Mouse (Mus musculus): ENCODE results near the gene Pnkd. TPM values are rescaled to one million over a fixed set of nuclear protein-coding genes. Genes with fewer than 3 reads are reported as not detected.
"Not testable (repeated sequence)": the region's sequence is repeated elsewhere in the genome, so short reads cannot be mapped to it uniquely, and the experiment has no call there.

The Pnkd gene
- total and polyA plus RNA-seq, 3 experiments, result 27.7 to 186 (median 30.5) TPM

DNA sequence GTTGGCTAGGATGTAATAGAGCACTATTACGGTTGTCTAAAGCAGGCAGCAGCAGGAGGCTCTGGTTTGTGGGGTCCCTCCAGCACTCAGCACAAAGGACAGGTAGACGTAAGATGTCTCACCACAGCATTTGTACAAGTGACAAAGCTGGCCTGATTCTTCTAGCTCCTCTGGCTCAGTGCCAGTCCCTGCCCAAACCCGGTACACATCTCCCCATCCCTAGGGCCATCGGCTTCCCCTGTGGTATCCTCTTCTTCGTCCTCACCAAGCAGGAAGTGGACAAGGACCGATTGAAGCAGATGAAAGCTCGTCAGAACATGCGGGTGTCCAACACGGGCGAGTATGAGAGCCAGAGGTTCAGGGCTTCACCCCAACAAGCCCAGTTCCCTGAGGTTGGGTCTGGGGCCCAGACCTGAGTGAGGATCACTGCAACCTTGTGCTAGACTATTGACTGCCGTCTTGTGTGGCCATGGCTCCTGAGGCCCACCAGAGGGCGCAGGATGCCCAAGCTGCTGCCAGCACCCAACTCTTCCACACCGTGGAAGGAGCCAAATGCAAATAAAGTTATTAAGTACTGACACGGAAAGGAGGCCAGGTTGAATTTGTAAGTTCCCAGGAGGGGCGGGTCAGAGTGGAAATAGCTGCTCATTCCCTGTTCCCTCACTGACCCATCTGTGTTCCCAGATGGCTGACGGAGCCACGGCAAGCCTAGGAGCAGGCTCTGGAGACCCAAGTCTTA is 2.3 kb downstream of the Pnkd start:
- H3K36me3 ChIP-seq (replicated peaks), result peaks cover 70% of the 10 kb centered on the region
- peak; percentile 34; the same call in 1 of the 2 replicates for TF ChIP-seq CTCF (IDR thresholded peaks at IDR 0.05; ENCODE audit: low read depth, low read length)
- H3K9me3 ChIP-seq (replicated peaks); H3K4me3 ChIP-seq (ENCODE audit: low read depth, low read length); H3K27me3 ChIP-seq (ENCODE audit: insufficient read depth, low read length); DNase-seq (ENCODE audit: low spot score); ATAC-seq (ENCODE audit: extremely low read depth, insufficient number of reproducible peaks, low FRiP score, poor library complexity, severe bottlenecking): not testable (repeated sequence)
- H3K4me1 ChIP-seq (ENCODE audit: insufficient read depth, low read depth, low read length), result peaks cover 57% of the 10 kb centered on the region

DNA sequence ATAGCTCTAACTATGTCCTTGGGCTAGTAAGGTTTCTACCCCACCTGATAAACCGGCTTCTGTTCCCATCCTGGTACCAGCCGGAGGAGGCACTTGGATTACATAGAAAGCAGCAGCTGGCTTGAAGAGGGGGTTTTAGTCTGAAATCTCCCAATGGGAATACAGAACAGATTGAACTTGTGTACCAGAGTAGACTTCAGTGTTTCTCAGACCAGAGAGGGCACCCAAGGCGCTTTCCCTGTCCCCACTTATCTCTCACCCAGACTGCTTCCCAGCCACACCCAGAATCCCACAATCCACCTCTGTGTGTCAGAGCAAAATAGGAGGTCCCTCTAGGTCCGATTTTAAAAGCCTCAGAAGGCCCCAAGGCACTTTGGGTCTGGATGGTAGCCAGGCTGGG is 3.6 kb downstream of the Pnkd start:
- DNase-seq (ENCODE audit: low spot score) (no peak), ATAC-seq (ENCODE audit: extremely low read depth, insufficient number of reproducible peaks, low FRiP score, poor library complexity, severe bottlenecking) (no peak)
- Histone ChIP-seq H3K4me3 (ENCODE audit: low read depth, low read length) (no peak overlapping the region), H3K36me3 (replicated peaks) (peaks cover 70% of the 10 kb centered on the region), H3K27me3 (ENCODE audit: insufficient read depth, low read length) (no peaks in the 10 kb centered on the region), H3K4me1 (ENCODE audit: insufficient read depth, low read depth, low read length) (peaks cover 46% of the 10 kb centered on the region), H3K9me3 (replicated peaks) (no peaks in the 10 kb centered on the region)
- TF ChIP-seq TAL1 (conservative IDR thresholded peaks at IDR 0.05; ENCODE audit: low read depth, low read length), result no peak
- TF ChIP-seq GATA2 (IDR thresholded peaks at IDR 0.05; ENCODE audit: borderline replicate concordance, low read depth, low read length), result no peak
- TF ChIP-seq GATA1 (IDR thresholded peaks at IDR 0.05; ENCODE audit: borderline replicate concordance, low read length), result no peak
- TF ChIP-seq CTCF (IDR thresholded peaks at IDR 0.05; ENCODE audit: low read depth, low read length), result no peak
- no peak for TF ChIP-seq POLR2AphosphoS5 (IDR thresholded peaks at IDR 0.05; ENCODE audit: insufficient replicate concordance, low read depth, low read length)

DNA sequence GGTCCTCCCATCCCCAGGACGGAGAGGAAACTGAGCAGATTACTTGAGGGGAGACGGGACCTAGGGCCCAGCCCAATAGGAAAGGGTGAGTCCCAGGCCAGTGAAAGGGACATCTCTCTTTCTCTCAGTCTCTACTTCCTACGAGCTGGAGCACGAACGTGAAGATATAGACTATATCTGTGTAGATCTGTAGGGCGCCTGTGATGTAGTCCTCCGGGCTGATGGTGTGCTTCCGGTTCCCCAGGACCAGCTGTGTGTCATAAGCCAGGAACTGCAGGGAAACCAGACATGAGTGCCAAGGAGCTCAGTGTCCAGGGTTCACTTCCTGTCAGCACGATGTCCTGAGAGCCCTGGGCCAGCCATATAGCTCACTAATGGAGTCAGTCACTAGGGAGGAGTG is 4.5 kb downstream of the Pnkd start:
- DNase-seq (ENCODE audit: low spot score) (no peak), ATAC-seq (ENCODE audit: extremely low read depth, insufficient number of reproducible peaks, low FRiP score, poor library complexity, severe bottlenecking) (no peak)
- peaks cover 76% of the 10 kb centered on the region for H3K36me3 ChIP-seq (replicated peaks)
- H3K4me1 ChIP-seq (ENCODE audit: insufficient read depth, low read depth, low read length), result peaks cover 41% of the 10 kb centered on the region
- H3K9me3 ChIP-seq (replicated peaks), result no peaks in the 10 kb centered on the region
- H3K27me3 ChIP-seq (ENCODE audit: insufficient read depth, low read length), result no peaks in the 10 kb centered on the region
- no peak for TF ChIP-seq POLR2AphosphoS5 (IDR thresholded peaks at IDR 0.05; ENCODE audit: insufficient replicate concordance, low read depth, low read length)
- TF ChIP-seq GATA2 (IDR thresholded peaks at IDR 0.05; ENCODE audit: borderline replicate concordance, low read depth, low read length), result no peak
- TF ChIP-seq TAL1 (conservative IDR thresholded peaks at IDR 0.05; ENCODE audit: low read depth, low read length), result no peak
- no peak for TF ChIP-seq GATA1 (IDR thresholded peaks at IDR 0.05; ENCODE audit: borderline replicate concordance, low read length)
- no peak for TF ChIP-seq CTCF (IDR thresholded peaks at IDR 0.05; ENCODE audit: low read depth, low read length)
- no peak overlapping the region for H3K4me3 ChIP-seq (ENCODE audit: low read depth, low read length)

DNA sequence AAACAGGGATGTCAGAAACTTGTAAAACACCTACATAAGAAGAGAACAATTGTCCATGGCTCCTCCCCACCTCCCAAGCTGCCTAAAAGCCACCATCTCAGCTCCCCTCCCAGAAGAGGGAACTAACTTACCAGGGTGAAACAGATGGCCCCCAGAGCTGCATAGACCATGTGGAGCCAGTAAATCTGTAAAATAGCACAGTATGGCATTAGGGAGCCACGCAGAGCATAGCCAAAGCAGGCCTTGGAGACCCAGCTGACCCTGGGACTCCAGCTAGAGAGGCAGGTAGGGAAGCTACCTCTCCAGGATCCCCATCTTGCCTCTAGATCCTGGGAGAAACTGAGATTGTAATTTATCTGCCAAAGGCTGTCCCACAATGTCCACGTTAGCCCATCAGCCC is 5.0 kb downstream of the Pnkd start:
- ATAC-seq (ENCODE audit: extremely low read depth, insufficient number of reproducible peaks, low FRiP score, poor library complexity, severe bottlenecking) (no peak), DNase-seq (ENCODE audit: low spot score) (no peak)
- peaks cover 79% of the 10 kb centered on the region for H3K36me3 ChIP-seq (replicated peaks)
- H3K9me3 ChIP-seq (replicated peaks), result no peaks in the 10 kb centered on the region
- H3K4me3 ChIP-seq (ENCODE audit: low read depth, low read length), result no peak overlapping the region
- no peak for TF ChIP-seq GATA2 (IDR thresholded peaks at IDR 0.05; ENCODE audit: borderline replicate concordance, low read depth, low read length)
- TF ChIP-seq TAL1 (conservative IDR thresholded peaks at IDR 0.05; ENCODE audit: low read depth, low read length), result no peak
- TF ChIP-seq CTCF (IDR thresholded peaks at IDR 0.05; ENCODE audit: low read depth, low read length), result no peak
- TF ChIP-seq GATA1 (IDR thresholded peaks at IDR 0.05; ENCODE audit: borderline replicate concordance, low read length), result no peak
- TF ChIP-seq POLR2AphosphoS5 (IDR thresholded peaks at IDR 0.05; ENCODE audit: insufficient replicate concordance, low read depth, low read length), result no peak
- no peaks in the 10 kb centered on the region for H3K27me3 ChIP-seq (ENCODE audit: insufficient read depth, low read length)
- peaks cover 42% of the 10 kb centered on the region for H3K4me1 ChIP-seq (ENCODE audit: insufficient read depth, low read depth, low read length)

DNA sequence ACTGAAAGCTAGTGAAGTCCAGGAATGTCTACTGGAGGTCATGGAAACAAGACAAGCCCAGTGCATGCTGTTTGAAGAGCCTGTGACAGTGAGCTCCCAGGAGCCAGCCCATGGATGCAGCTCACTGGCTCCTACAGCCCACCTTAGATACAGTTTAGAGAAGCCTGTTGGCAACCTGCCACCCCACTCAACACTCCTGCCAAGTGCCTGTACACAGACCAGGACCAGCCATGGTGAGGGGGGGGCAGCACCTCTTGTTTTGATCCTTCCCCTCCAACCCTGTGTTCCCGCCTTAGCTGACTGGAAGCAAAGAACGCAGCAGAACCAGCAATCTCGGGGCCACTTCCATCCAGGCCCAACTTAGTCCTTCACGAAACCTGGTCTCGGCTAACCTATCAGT is 5.4 kb downstream of the Pnkd start:
- H3K27me3 ChIP-seq (ENCODE audit: insufficient read depth, low read length), result no peaks in the 10 kb centered on the region
- no peaks in the 10 kb centered on the region for H3K9me3 ChIP-seq (replicated peaks)
- no peak for DNase-seq (ENCODE audit: low spot score)
- TF ChIP-seq CTCF (IDR thresholded peaks at IDR 0.05; ENCODE audit: low read depth, low read length) (no peak), GATA2 (IDR thresholded peaks at IDR 0.05; ENCODE audit: borderline replicate concordance, low read depth, low read length) (no peak), TAL1 (conservative IDR thresholded peaks at IDR 0.05; ENCODE audit: low read depth, low read length) (no peak), GATA1 (IDR thresholded peaks at IDR 0.05; ENCODE audit: borderline replicate concordance, low read length) (no peak), POLR2AphosphoS5 (IDR thresholded peaks at IDR 0.05; ENCODE audit: insufficient replicate concordance, low read depth, low read length) (no peak)
- H3K36me3 ChIP-seq (replicated peaks), result peaks cover 83% of the 10 kb centered on the region
- no peak overlapping the region for H3K4me3 ChIP-seq (ENCODE audit: low read depth, low read length)
- peaks cover 45% of the 10 kb centered on the region for H3K4me1 ChIP-seq (ENCODE audit: insufficient read depth, low read depth, low read length)
- no peak for ATAC-seq (ENCODE audit: extremely low read depth, insufficient number of reproducible peaks, low FRiP score, poor library complexity, severe bottlenecking)

DNA sequence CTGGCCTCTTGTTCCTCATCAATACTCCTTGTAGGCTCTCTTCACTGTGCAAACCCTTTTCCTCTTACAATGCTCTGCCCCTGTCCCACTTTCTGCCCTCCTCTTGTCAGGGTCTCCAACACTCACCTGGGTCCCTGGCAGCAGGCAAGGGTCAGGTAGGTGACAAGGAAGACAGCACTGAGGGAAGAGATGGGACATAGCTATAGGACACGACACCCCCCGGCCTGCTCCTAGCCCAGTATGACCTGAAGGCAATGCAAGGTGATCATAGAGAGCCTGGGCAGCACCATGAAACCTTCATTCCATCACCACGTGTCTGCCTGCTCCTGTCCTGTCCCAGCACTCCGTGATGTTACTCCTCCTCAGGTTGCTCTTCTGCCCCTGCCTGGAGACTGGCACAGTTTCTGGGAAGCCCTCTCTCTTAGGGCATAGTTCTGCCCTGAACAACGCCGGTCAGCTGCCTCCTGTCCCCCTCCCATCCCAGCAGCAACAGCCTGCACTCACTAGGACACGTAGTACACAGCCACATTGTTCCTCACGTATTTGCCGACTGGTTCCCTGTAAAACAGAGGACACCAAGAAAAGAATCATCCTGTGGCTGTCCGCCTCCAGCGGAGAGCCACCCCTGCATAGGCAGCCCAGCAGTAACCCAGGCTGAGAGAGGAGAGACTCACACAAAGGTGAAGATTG is 7.7 kb downstream of the Pnkd start:
- H3K27me3 ChIP-seq (ENCODE audit: insufficient read depth, low read length), result no peaks in the 10 kb centered on the region
- H3K9me3 ChIP-seq (replicated peaks), result no peaks in the 10 kb centered on the region
- H3K4me1 ChIP-seq (ENCODE audit: insufficient read depth, low read depth, low read length), result peaks cover 52% of the 10 kb centered on the region
- DNase-seq (ENCODE audit: low spot score) (no peak), ATAC-seq (ENCODE audit: extremely low read depth, insufficient number of reproducible peaks, low FRiP score, poor library complexity, severe bottlenecking) (no peak)
- no peak overlapping the region for H3K4me3 ChIP-seq (ENCODE audit: low read depth, low read length)
- TF ChIP-seq CTCF (IDR thresholded peaks at IDR 0.05; ENCODE audit: low read depth, low read length) (no peak), GATA2 (IDR thresholded peaks at IDR 0.05; ENCODE audit: borderline replicate concordance, low read depth, low read length) (no peak), POLR2AphosphoS5 (IDR thresholded peaks at IDR 0.05; ENCODE audit: insufficient replicate concordance, low read depth, low read length) (no peak)
- H3K36me3 ChIP-seq (replicated peaks), result peaks cover 92% of the 10 kb centered on the region

All from G1E (cell line).